Mouse (Mus musculus) spleen, postnatal 14 days (tissue): ENCODE data around the gene Ube2l6.
A peak's percentile ranks its signal among the peaks of the same experiment; 100 is the strongest.
"Not testable (repeated sequence)": the region's sequence is repeated elsewhere in the genome, so short reads cannot be mapped to it uniquely, and the experiment has no call there.

Experiments used
- DNase-seq, 2 experiments: peaks; one replicate each; pipeline ENCODE4 v3.0.0; 2021 to 2022; ENCODE audit warnings: low spot score in 2 of 2

Ube2l6 gene

GRCm38 (mm10) chr2:84793154-84793553 is 5.5 kb upstream of the Ube2l6 start:
- no peak for DNase-seq

- DNase-seq: no peak
Measured at GRCm38 (mm10) chr2:84793871-84794270, 4.8 kb upstream of the Ube2l6 start.

GRCm38 (mm10) chr2:84797833-84798492 is 665 bp upstream of the Ube2l6 start:
- DNase-seq: peak; percentile 66 to 78

GRCm38 (mm10) chr2:84799041-84799561 is 473 bp downstream of the Ube2l6 start:
- peak; percentile 49 to 61 for DNase-seq

GRCm38 (mm10) chr2:84800304-84800703 is 1.7 kb downstream of the Ube2l6 start:
- no peak for DNase-seq

- not testable (repeated sequence) for DNase-seq
Measured at GRCm38 (mm10) chr2:84801223-84801622, 2.6 kb downstream of the Ube2l6 start.

GRCm38 (mm10) chr2:84803963-84804362 is 5.3 kb downstream of the Ube2l6 start:
- no peak for DNase-seq

GRCm38 (mm10) chr2:84806546-84806945 is 7.9 kb downstream of the Ube2l6 start:
- DNase-seq: no peak

- DNase-seq: no peak
Measured at GRCm38 (mm10) chr2:84809330-84809729, 10.7 kb downstream of the Ube2l6 start.

- no peak for DNase-seq
Measured at GRCm38 (mm10) chr2:84810526-84810885, 11.9 kb downstream of the Ube2l6 start.

- DNase-seq: peak; percentile 80 to 81
Measured at GRCm38 (mm10) chr2:84810886-84811577, 12.4 kb downstream of the Ube2l6 start.

- DNase-seq: peak; percentile 72 to 81
Measured at GRCm38 (mm10) chr2:84811880-84812279, 13.3 kb downstream of the Ube2l6 start.

GRCm38 (mm10) chr2:84812676-84813075 is 14.0 kb downstream of the Ube2l6 start:
- DNase-seq: no peak

- no peak for DNase-seq
Measured at GRCm38 (mm10) chr2:84819861-84820260, 21.2 kb downstream of the Ube2l6 start.

- no peak for DNase-seq
Measured at GRCm38 (mm10) chr2:84822552-84822951, 23.9 kb downstream of the Ube2l6 start, which contains the start of gene Smtnl1. Gene Smtnl1, minus strand, starts transcription at chr2:84822652.

- DNase-seq: no peak
Measured at GRCm38 (mm10) chr2:84823237-84823636, 24.6 kb downstream of the Ube2l6 start.

GRCm38 (mm10) chr2:84826488-84827282 is 28.1 kb downstream of the Ube2l6 start, which contains the start of gene Timm10:
Gene Timm10, plus strand, starts transcription at chr2:84826997.
- peak; percentile 59 to 69 for DNase-seq

GRCm38 (mm10) chr2:84827283-84827920 is 28.8 kb downstream of the Ube2l6 start:
- DNase-seq: peak in 1 of 2 experiments; percentile 37

- peak; percentile 66 to 87 for DNase-seq
Measured at GRCm38 (mm10) chr2:84831666-84832391, 33.2 kb downstream of the Ube2l6 start.

- DNase-seq: peak in 1 of 2 experiments; percentile 28
Measured at GRCm38 (mm10) chr2:84837107-84837506, 38.5 kb downstream of the Ube2l6 start.
